Comparison of ENCODE assay signal across 23 mouse cellular contexts in genomic region chr2:52314922-52315730, GRCm38 (mm10).
DNase-seq lines count a peak whose midpoint lies in the region; ATAC-seq and TF ChIP-seq lines count a peak whose summit lies in the region.
"Had no signal": no experiment of that assay in that cellular context is flagged by ENCODE, and none has a peak within 500 bp of the region (broad histone marks: within the 10 kb centered on the region; RNA-seq: fewer than 3 reads in every experiment).

No protein-coding gene starts in this region.

- H3K4me1 ChIP-seq in CH12.LX (ENCODE audit: control insufficient read depth in 1 of 2, insufficient read depth in 2 of 2) = peaks cover 18 to 62% of the 10 kb centered on the region in 2 experiments
- no peaks in the 10 kb centered on the region for H3K4me1 ChIP-seq in kidney, adult 2 months (ENCODE audit: control insufficient read depth, insufficient read depth, low read length)
- no peaks in the 10 kb centered on the region for H3K4me1 ChIP-seq in midbrain, embryonic 11.5 days (ENCODE audit: control insufficient read depth, insufficient read depth, low read length)
- H3K4me1 ChIP-seq: embryonic facial prominence, embryonic 15.5 days; forebrain, embryonic 12.5 days; midbrain, embryonic 15.5 days; neural tube, embryonic 13.5 days; stomach, embryonic 15.5 days had no signal

- peak; percentile 68 for TF ChIP-seq POLR2A in CH12.LX (IDR thresholded peaks at IDR 0.05; ENCODE audit: low read depth, low read length)
- TF ChIP-seq POLR2A in kidney, adult 2 months (IDR thresholded peaks at IDR 0.05; ENCODE audit: low read depth, low read length) = no peak

- H3K9ac ChIP-seq in CH12.LX (ENCODE audit: insufficient read depth, low read depth) = peak overlapping the region; percentile 57
- H3K9ac ChIP-seq in midbrain, embryonic 11.5 days (ENCODE audit: low read length) = no peak overlapping the region
- H3K9ac ChIP-seq: embryonic facial prominence, embryonic 15.5 days; forebrain, embryonic 12.5 days; hindbrain, embryonic 14.5 days; liver, embryonic 14.5 days; midbrain, embryonic 15.5 days; neural tube, embryonic 13.5 days; stomach, embryonic 15.5 days had no signal

- peak overlapping the region; percentile 79 for H3K4me2 ChIP-seq in CH12.LX (ENCODE audit: insufficient read depth, low read depth, poor library complexity, severe bottlenecking)
- H3K4me2 ChIP-seq in midbrain, embryonic 11.5 days = no peak overlapping the region
- H3K4me2 ChIP-seq: embryonic facial prominence, embryonic 15.5 days; forebrain, embryonic 12.5 days; hindbrain, embryonic 14.5 days; midbrain, embryonic 15.5 days; neural tube, embryonic 13.5 days; stomach, embryonic 15.5 days had no signal

- TF ChIP-seq RAD21 in CH12.LX (IDR thresholded peaks at IDR 0.05; ENCODE audit: low read depth, low read length) = no peak

- H3K36me3 ChIP-seq in CH12.LX (replicated peaks in 1 of 2; ENCODE audit: control insufficient read depth in 1 of 2, insufficient read depth in 1 of 2, low read length in 1 of 2) = no peaks in the 10 kb centered on the region
- H3K36me3 ChIP-seq in kidney, adult 2 months (ENCODE audit: control insufficient read depth, insufficient read depth, low read length) = no peaks in the 10 kb centered on the region
- no peaks in the 10 kb centered on the region for H3K36me3 ChIP-seq in midbrain, embryonic 11.5 days (ENCODE audit: control insufficient read depth, insufficient read depth, low read length)
- H3K36me3 ChIP-seq: embryonic facial prominence, embryonic 15.5 days; forebrain, embryonic 12.5 days; midbrain, embryonic 15.5 days; neural tube, embryonic 13.5 days; stomach, embryonic 15.5 days had no signal

- DNase-seq in B cell, adult 2 months = peak; percentile 2
- DNase-seq in CH12.LX (ENCODE audit: extremely low read depth) = peak; percentile 87
- peak; percentile 93 for DNase-seq in induced T-regulatory cell, adult 2 months (ENCODE audit: low read depth)
- no peak for DNase-seq in left cerebral cortex, postnatal 36 days (ENCODE audit: low spot score in 2 of 2)
- no peak for DNase-seq in lung, postnatal 14 days
- DNase-seq in kidney, adult 2 months = no peak
- DNase-seq in midbrain, embryonic 11.5 days (ENCODE audit: low spot score, missing footprints) = no peak
- DNase-seq: adrenal gland, postnatal 14 days; cerebellum, adult 2 months; heart, adult 11 months; heart, postnatal 10 days; kidney, adult 18-20 months; kidney, postnatal 4 days; right cerebral cortex, postnatal 4 days had no signal

- no peaks in the 10 kb centered on the region for H3K79me2 ChIP-seq in CH12.LX (replicated peaks; ENCODE audit: control insufficient read depth, extremely low read depth, insufficient read depth, poor library complexity, severe bottlenecking)

- 89% methylated on average over 7 of the region's 7 CpGs for WGBS in kidney, adult 2 months
- 82% methylated on average over 7 of the region's 7 CpGs for WGBS in midbrain, embryonic 11.5 days

- no peaks in the 10 kb centered on the region for H3K9me3 ChIP-seq in CH12.LX (replicated peaks; ENCODE audit: low read length)
- no peaks in the 10 kb centered on the region for H3K9me3 ChIP-seq in midbrain, embryonic 11.5 days (ENCODE audit: control insufficient read depth, low read length)
- H3K9me3 ChIP-seq: embryonic facial prominence, embryonic 15.5 days; forebrain, embryonic 12.5 days; midbrain, embryonic 15.5 days; neural tube, embryonic 13.5 days; stomach, embryonic 15.5 days had no signal

- TF ChIP-seq EP300 in CH12.LX (IDR thresholded peaks at IDR 0.05; ENCODE audit: low read length) = peak; percentile 50; the same call in 1 of the 2 replicates

- peak; percentile 48; the same call in 1 of the 2 replicates for ATAC-seq in neutrophil, adult 5-6 weeks (ENCODE audit: extremely low read depth, insufficient number of reproducible peaks, low FRiP score, poor library complexity, severe bottlenecking)
- ATAC-seq in midbrain, embryonic 11.5 days (ENCODE audit: low FRiP score) = no peak
- ATAC-seq: lung, postnatal 0 days; midbrain, embryonic 15.5 days had no signal

- dilution Hi-C loops in CH12.LX (cut with MboI; ENCODE audit: extremely low pct_ligation_motif_present, extremely low pct_unique_long_range_greater_than_20kb, low sequenced_read_pairs) = no loop called here

- no peaks in the 10 kb centered on the region for H3K27me3 ChIP-seq in CH12.LX (replicated peaks)
- H3K27me3 ChIP-seq in kidney, adult 2 months (replicated peaks; ENCODE audit: control insufficient read depth, insufficient read depth, low read length) = no peaks in the 10 kb centered on the region
- H3K27me3 ChIP-seq in midbrain, embryonic 11.5 days (ENCODE audit: control insufficient read depth, insufficient read depth, low read length) = no peaks in the 10 kb centered on the region
- H3K27me3 ChIP-seq: embryonic facial prominence, embryonic 15.5 days; forebrain, embryonic 12.5 days; midbrain, embryonic 15.5 days; neural tube, embryonic 13.5 days; stomach, embryonic 15.5 days had no signal

- in situ Hi-C loops in CH12.LX (cut with MboI; ENCODE audit: low pct_ligation_motif_present, low pct_unique_long_range_greater_than_20kb, low sequenced_read_pairs) = loop anchor here (10.0 kb wide), 1 partner anchor 100 kb away; no protein-coding TSS in a partner anchor

- H3K27ac ChIP-seq in CH12.LX (ENCODE audit: insufficient read depth, low read depth) = peak overlapping the region; percentile 59
- no peak overlapping the region for H3K27ac ChIP-seq in kidney, adult 2 months (ENCODE audit: insufficient read depth, low read depth, low read length)
- H3K27ac ChIP-seq in midbrain, embryonic 11.5 days (ENCODE audit: low read depth, low read length) = no peak overlapping the region
- H3K27ac ChIP-seq: embryonic facial prominence, embryonic 15.5 days; forebrain, embryonic 12.5 days; hindbrain, embryonic 14.5 days; liver, embryonic 14.5 days; midbrain, embryonic 15.5 days; neural tube, embryonic 13.5 days; stomach, embryonic 15.5 days had no signal

- H3K4me3 ChIP-seq in CH12.LX (replicated peaks in 1 of 3; ENCODE audit: low read depth in 2 of 3, low read length in 2 of 3, poor library complexity in 1 of 3) = peak overlapping the region; percentile 36 to 41 (median 41)
- H3K4me3 ChIP-seq in kidney, adult 2 months (ENCODE audit: insufficient read depth, low read depth, low read length) = no peak overlapping the region
- no peak overlapping the region for H3K4me3 ChIP-seq in midbrain, embryonic 11.5 days (ENCODE audit: low read depth, low read length)
- H3K4me3 ChIP-seq: embryonic facial prominence, embryonic 15.5 days; forebrain, embryonic 12.5 days; midbrain, embryonic 15.5 days; neural tube, embryonic 13.5 days; stomach, embryonic 15.5 days had no signal

- intact Hi-C loops in left cerebral cortex, postnatal 36 days (cut with DNase I) = no loop called here

- no peak for TF ChIP-seq CTCF in CH12.LX (conservative IDR thresholded peaks at IDR 0.05 in 1 of 2, IDR thresholded peaks at IDR 0.05 in 1 of 2; ENCODE audit: low read depth in 2 of 2, low read length in 2 of 2)
- no peak for TF ChIP-seq CTCF in kidney, adult 2 months (conservative IDR thresholded peaks at IDR 0.05; ENCODE audit: insufficient read depth, insufficient read length, low read depth, low read length)

TF ChIP-seq in CH12.LX, 34 proteins besides CTCF, POLR2A, EP300 and RAD21 (continues in another document):
- TF ChIP-seq BHLHE40 (IDR thresholded peaks at IDR 0.05; ENCODE audit: low read depth, low read length) (peak; percentile 38; the same call in 1 of the 2 replicates), USF2 (conservative IDR thresholded peaks at IDR 0.05; ENCODE audit: low read depth, low read length) (no peak), GABPA (IDR thresholded peaks at IDR 0.05; ENCODE audit: insufficient replicate concordance, low read depth, low read length) (no peak), KAT2A (IDR thresholded peaks at IDR 0.05; ENCODE audit: insufficient replicate concordance, low read length) (no peak), MAFK (IDR thresholded peaks at IDR 0.05; ENCODE audit: insufficient replicate concordance, low read length) (0 out of 2 replicates have a peak, but pooled peaks have one; percentile 15), CHD1 (IDR thresholded peaks at IDR 0.05; ENCODE audit: low read depth, low read length) (0 out of 2 replicates have a peak, but pooled peaks have one; percentile 46), NELFE (IDR thresholded peaks at IDR 0.05; ENCODE audit: low read depth, low read length) (peak; percentile 56; the same call in 1 of the 2 replicates), MXI1 (IDR thresholded peaks at IDR 0.05; ENCODE audit: low read depth, low read length) (peak; percentile 70), MYC (IDR thresholded peaks at IDR 0.05; ENCODE audit: low read depth, low read length) (0 out of 2 replicates have a peak, but pooled peaks have one; percentile 29), SMC3 (IDR thresholded peaks at IDR 0.05; ENCODE audit: low read depth, low read length) (no peak), ZMIZ1 (IDR thresholded peaks at IDR 0.05; ENCODE audit: low read depth, low read length) (no peak), ZKSCAN1 (IDR thresholded peaks at IDR 0.05; ENCODE audit: borderline replicate concordance, low read depth, low read length) (no peak), JUND (conservative IDR thresholded peaks at IDR 0.05; ENCODE audit: low read depth, low read length) (0 out of 2 replicates have a peak, but pooled peaks have one; percentile 5), CHD2 (IDR thresholded peaks at IDR 0.05; ENCODE audit: low read length) (no peak; the same call in none of the 2 replicates), UBTF (IDR thresholded peaks at IDR 0.05; ENCODE audit: low read depth, low read length) (no peak), TCF12 (IDR thresholded peaks at IDR 0.05; ENCODE audit: low read depth, low read length) (peak; percentile 74), ETS1 (conservative IDR thresholded peaks at IDR 0.05; ENCODE audit: low read depth, low read length) (no peak), MEF2A (IDR thresholded peaks at IDR 0.05; ENCODE audit: borderline replicate concordance, low read depth, low read length) (no peak), RCOR1 (conservative IDR thresholded peaks at IDR 0.05; ENCODE audit: low read depth, low read length) (no peak; the same call in 1 of the 2 replicates), NRF1 (IDR thresholded peaks at IDR 0.05; ENCODE audit: low read depth, low read length) (no peak), USF1 (IDR thresholded peaks at IDR 0.05; ENCODE audit: low read depth, low read length) (no peak), SIN3A (IDR thresholded peaks at IDR 0.05; ENCODE audit: low read length) (peak; percentile 85), IRF4 (IDR thresholded peaks at IDR 0.05; ENCODE audit: low read depth, low read length) (peak; percentile 62; the same call in 1 of the 2 replicates), ZC3H11A (IDR thresholded peaks at IDR 0.05; ENCODE audit: low read depth, low read length) (no peak), HCFC1 (IDR thresholded peaks at IDR 0.05; ENCODE audit: low read depth, low read length) (peak; percentile 20), PAX5 (IDR thresholded peaks at IDR 0.05; ENCODE audit: low read length) (no peak), TBP (conservative IDR thresholded peaks at IDR 0.05; ENCODE audit: low read depth, low read length) (peak; percentile 58; the same call in 1 of the 2 replicates)

Comparison
In these comparisons a context has a peak if more than half of its experiments do, and no peak if none do; other contexts are left out.
1. DNase-seq: peak in B cell, adult 2 months (2 of 2), CH12.LX (single experiment) and induced T-regulatory cell, adult 2 months (single experiment); none in left cerebral cortex, postnatal 36 days (0 of 2), lung, postnatal 14 days (single experiment), kidney, adult 2 months (single experiment) and midbrain, embryonic 11.5 days (single experiment).
2. H3K4me3 ChIP-seq: peak in CH12.LX (3 of 3); none in kidney, adult 2 months (single experiment) and midbrain, embryonic 11.5 days (single experiment).